Mouse (Mus musculus): Measurements from ENCODE around the gene Adarb2.
"Not testable (repeated sequence)": the region's sequence is repeated elsewhere in the genome, so short reads cannot be mapped to it uniquely, and the experiment has no call there.

Gene Adarb2

DNA sequence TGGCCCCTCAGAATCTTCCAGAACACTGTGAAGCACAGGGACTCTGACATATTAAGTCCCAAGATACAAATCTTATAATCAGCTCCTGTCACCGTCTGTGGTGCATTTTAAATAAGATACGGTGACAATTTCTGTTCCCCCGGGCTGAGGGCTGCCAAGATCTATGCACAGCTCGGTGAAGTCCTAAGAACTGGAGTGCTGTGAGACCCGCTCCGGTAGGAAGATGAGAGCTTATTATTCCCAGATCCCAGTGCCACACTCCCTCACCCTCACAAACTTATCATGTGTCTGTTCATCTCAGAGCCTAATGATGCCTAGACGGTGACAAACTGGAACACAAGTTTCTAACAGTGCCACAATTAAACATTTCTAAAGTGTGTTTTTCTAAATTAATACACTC, 384.8 kb downstream of the Adarb2 start:
- no peak for DNase-seq (ENCODE audit: low read depth)

DNA sequence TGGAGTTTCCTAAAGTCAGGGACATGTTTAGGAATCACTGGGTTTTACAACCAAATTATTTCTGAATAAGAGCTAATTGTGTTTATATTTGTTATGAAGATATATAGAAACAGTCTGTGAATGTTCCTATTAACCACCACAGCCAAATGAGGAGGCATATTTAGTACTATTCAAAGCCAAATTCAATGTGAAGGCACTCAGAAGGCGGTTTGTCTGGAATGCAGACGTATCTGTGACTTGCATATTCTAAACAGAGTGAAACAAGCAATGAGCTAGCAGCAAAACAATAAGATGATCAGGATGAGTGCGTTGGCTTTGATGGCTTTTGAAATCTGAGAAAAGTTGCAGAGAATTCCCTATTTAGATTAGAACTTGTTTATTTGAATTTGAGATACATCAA, 387.8 kb downstream of the Adarb2 start:
- no peak for DNase-seq (ENCODE audit: low read depth)

GRCm38 (mm10) chr13:8596977-8597646, 394.4 kb downstream of the Adarb2 start:
- no peak for DNase-seq (ENCODE audit: low read depth)

DNA sequence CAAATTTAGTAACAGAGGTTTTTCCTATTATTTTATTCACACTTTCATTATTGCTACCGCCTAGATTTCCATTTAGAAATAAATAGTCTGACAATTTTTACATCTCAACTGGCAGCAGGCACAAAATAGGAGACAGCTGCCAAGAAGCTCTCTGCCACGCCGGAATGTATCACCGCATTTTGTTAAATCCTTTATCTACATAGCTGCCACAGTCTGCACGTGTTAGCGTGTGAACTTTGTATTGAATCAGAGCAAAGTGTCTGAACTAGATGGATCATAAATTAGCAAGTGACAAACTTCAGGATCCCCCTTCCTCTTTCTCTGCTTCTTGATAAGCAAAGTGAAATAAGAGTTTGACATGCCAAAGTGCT, 395.0 kb downstream of the Adarb2 start:
- DNase-seq (ENCODE audit: low read depth), result no peak

- DNase-seq (ENCODE audit: low read depth), result no peak
These were observed 403.0 kb downstream of the Adarb2 start for GRCm38 (mm10) chr13:8605645-8606044.

GRCm38 (mm10) chr13:8608040-8608439, 405.4 kb downstream of the Adarb2 start:
- DNase-seq (ENCODE audit: low read depth), result no peak

- DNase-seq (ENCODE audit: low read depth), result not testable (repeated sequence)
These were observed 406.3 kb downstream of the Adarb2 start for GRCm38 (mm10) chr13:8608918-8609317.

GRCm38 (mm10) chr13:8610956-8611355, 408.3 kb downstream of the Adarb2 start:
- DNase-seq (ENCODE audit: low read depth), result no peak

GRCm38 (mm10) chr13:8612618-8613391, 410.1 kb downstream of the Adarb2 start:
- DNase-seq (ENCODE audit: low read depth), result no peak

- DNase-seq (ENCODE audit: low read depth), result no peak
These were observed 414.0 kb downstream of the Adarb2 start for GRCm38 (mm10) chr13:8616685-8617084.

GRCm38 (mm10) chr13:8622263-8622662, 419.6 kb downstream of the Adarb2 start:
- DNase-seq (ENCODE audit: low read depth), result no peak

- no peak for DNase-seq (ENCODE audit: low read depth)
These were observed 426.9 kb downstream of the Adarb2 start for GRCm38 (mm10) chr13:8629565-8629964.

GRCm38 (mm10) chr13:8631618-8632017, 429.0 kb downstream of the Adarb2 start:
- DNase-seq (ENCODE audit: low read depth), result no peak

GRCm38 (mm10) chr13:8632072-8632471, 429.4 kb downstream of the Adarb2 start:
- no peak for DNase-seq (ENCODE audit: low read depth)

- DNase-seq (ENCODE audit: low read depth), result no peak
These were observed 431.0 kb downstream of the Adarb2 start for GRCm38 (mm10) chr13:8633385-8634337.

- no peak for DNase-seq (ENCODE audit: low read depth)
These were observed 439.4 kb downstream of the Adarb2 start for GRCm38 (mm10) chr13:8642084-8642483.

DNA sequence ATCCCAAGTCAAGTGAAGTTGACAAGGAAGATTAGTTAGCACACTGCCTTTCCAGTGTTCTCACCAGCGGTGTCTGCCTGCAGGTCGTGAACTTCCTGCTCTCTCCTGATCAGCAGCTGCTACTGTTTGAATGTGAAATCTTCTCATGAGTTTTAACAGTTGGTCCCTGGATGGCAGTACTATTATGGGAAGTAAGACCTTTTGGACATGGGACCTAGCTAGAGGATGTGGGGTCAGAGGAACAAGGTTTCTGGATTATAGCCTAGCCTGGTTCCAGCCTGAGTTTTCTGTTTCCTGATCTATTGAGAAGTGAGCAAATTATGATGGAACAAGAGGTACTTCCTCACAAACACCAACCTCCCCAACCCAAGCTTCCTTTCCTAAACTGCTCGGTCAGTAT, 441.3 kb downstream of the Adarb2 start:
- DNase-seq (ENCODE audit: low read depth), result no peak

GRCm38 (mm10) chr13:8644805-8645679, 442.4 kb downstream of the Adarb2 start:
- DNase-seq (ENCODE audit: low read depth), result no peak

DNA sequence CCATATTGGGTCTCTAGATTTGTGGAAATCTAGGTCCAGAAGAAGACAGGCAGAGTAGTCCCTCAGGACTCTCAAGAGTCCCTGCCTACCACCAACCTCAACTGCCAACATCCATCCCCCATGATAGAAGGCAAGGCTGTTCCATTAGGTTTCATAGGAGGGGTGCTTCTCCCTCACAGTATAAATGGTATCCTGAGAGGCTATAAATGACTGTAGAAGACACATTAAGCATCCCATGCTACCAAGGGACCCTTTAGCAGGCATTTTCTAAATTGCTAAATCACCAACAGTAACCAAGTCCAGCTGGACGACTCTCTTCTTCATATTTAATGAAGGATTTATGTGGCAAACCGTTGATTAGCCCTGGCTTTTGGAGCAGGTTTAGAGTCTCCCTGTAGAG, 446.6 kb downstream of the Adarb2 start:
- no peak for DNase-seq (ENCODE audit: low read depth)

DNA sequence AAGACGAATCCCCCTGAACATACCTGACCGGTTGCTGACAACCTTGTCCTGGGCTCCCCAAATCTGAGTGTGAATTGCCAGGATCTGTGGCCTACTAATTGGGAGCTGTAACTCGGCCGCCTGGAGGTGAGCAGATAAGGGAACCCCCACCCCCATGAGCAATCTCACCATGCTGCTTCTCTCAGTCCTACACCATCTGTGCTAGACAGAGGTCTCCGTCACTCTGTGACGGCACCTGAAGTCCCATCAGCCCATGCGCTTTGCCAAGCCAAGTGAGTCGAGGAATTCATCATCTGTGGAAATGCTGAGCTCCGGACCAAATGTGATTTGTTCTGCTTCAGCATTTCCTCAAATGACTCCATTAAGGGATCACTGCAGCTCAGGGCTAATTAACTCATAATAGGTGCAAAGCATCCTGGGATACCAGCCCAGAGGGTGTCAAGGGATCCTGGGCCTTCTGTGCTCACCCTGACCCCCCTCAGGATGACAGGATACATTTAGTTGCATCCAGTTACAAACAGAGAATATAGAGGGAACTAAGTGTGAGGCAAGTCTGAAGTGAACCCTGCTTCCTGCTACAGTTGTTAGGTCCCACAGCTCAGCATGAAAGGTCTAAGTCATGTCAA, 462.1 kb downstream of the Adarb2 start:
- no peak for DNase-seq (ENCODE audit: low read depth)

DNA sequence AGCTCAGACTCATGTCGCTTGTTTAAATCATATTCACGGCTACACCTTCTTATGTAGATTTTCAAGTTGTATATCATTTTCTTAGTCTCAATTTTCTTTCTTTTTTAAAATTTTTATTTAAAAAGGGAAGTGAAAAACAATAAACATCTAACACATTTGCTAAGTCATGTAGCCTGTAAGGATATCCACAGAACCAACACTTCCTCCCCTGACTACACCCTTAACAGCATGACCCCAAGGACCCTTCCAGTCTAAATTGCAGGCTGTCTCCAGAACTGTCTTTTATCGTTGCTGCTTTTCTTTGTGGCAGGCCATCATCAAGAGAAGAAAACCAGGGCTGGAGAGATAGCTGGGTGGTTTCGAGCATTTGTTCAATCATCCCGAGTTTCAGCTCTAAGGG, 474.5 kb downstream of the Adarb2 start:
- DNase-seq (ENCODE audit: low read depth), result no peak

All from c-Kit-positive CD71-positive TER-119-negative erythroid progenitor cells, embryonic 14.5 days (primary cell).